In genomic region chr11:78534516-78534915, GRCm38 (mm10) we compare ENCODE assay signal across 7 mouse cellular contexts. TPM values are rescaled to one million over a fixed set of nuclear protein-coding genes. Genes with fewer than 3 reads are reported as not detected.
DNase-seq lines count a peak whose midpoint lies in the region; ATAC-seq and TF ChIP-seq lines count a peak whose summit lies in the region.

No protein-coding gene starts in this region.

- peak overlapping the region; percentile 70 for H3K4me2 ChIP-seq in lung, postnatal 0 days (replicated peaks; ENCODE audit: low read depth, low read length)
- peak overlapping the region; percentile 71 for H3K4me2 ChIP-seq in forebrain, embryonic 15.5 days (replicated peaks)
- H3K4me2 ChIP-seq in liver, embryonic 14.5 days (ENCODE audit: low read depth) = peak overlapping the region; percentile 97

- peak; percentile 43 for TF ChIP-seq CTCF in lung, postnatal 0 days (IDR thresholded peaks at IDR 0.05)
- no peak for TF ChIP-seq CTCF in liver, embryonic 14.5 days (IDR thresholded peaks at IDR 0.05; ENCODE audit: low read depth)

- DNase-seq in lung, postnatal 0 days (ENCODE audit: low spot score) = peak; percentile 43
- DNase-seq in lung, postnatal 4 days = no peak
- DNase-seq in liver, embryonic 14.5 days (ENCODE audit: low read depth in 3 of 3, low spot score in 3 of 3) = no peak
- no peak for DNase-seq in urinary bladder, postnatal 36 days (ENCODE audit: low spot score in 2 of 2)

- H3K27ac ChIP-seq in lung, postnatal 0 days (ENCODE audit: low read length) = peak overlapping the region; percentile 98
- H3K27ac ChIP-seq in forebrain, embryonic 15.5 days (replicated peaks) = 0 out of 2 replicates have a peak overlapping the region, but pooled peaks have one; percentile 92
- no peak overlapping the region for H3K27ac ChIP-seq in liver, embryonic 14.5 days

- H3K4me3 ChIP-seq in lung, postnatal 0 days (ENCODE audit: low read depth, low read length) = peak overlapping the region; percentile 79
- peak overlapping the region; percentile 55; the same call in 1 of the 2 replicates for H3K4me3 ChIP-seq in forebrain, embryonic 15.5 days
- H3K4me3 ChIP-seq in liver, embryonic 14.5 days (ENCODE audit: insufficient read depth in 1 of 2, low read depth in 2 of 2, low read length in 2 of 2) = no peak overlapping the region

- 54% methylated on average over 4 of the region's 4 CpGs for WGBS in lung, postnatal 0 days
- 84% methylated on average over 4 of the region's 4 CpGs for WGBS in forebrain, embryonic 15.5 days
- WGBS in liver, embryonic 14.5 days (ENCODE audit: insufficient replicate concordance) = 64% methylated on average over 4 of the region's 4 CpGs

- no peaks in the 10 kb centered on the region; the same call in 1 of the 2 replicates for H3K36me3 ChIP-seq in lung, postnatal 0 days (ENCODE audit: insufficient read depth, low read length)
- peaks cover 18% of the 10 kb centered on the region for H3K36me3 ChIP-seq in forebrain, embryonic 15.5 days
- peaks cover 8% of the 10 kb centered on the region for H3K36me3 ChIP-seq in liver, embryonic 14.5 days (replicated peaks; ENCODE audit: control insufficient read depth, insufficient read depth, low read depth)

- TF ChIP-seq EP300 in lung, postnatal 0 days (IDR thresholded peaks at IDR 0.05) = no peak
- TF ChIP-seq EP300 in liver, embryonic 14.5 days (IDR thresholded peaks at IDR 0.05; ENCODE audit: low read depth) = no peak

- ATAC-seq in lung, postnatal 0 days = no peak
- no peak for ATAC-seq in forebrain, embryonic 15.5 days (replicated peaks)
- ATAC-seq in liver, embryonic 14.5 days (ENCODE audit: insufficient read depth) = no peak
- ATAC-seq in cerebellum, adult (ENCODE audit: insufficient number of reproducible peaks, low FRiP score, low TSS enrichment) = no peak
- no peak for ATAC-seq in megakaryocyte progenitor cell, adult 5-6 weeks (replicated peaks; ENCODE audit: poor library complexity)

- peaks cover 4% of the 10 kb centered on the region; the same call in 1 of the 2 replicates for H3K4me1 ChIP-seq in lung, postnatal 0 days (ENCODE audit: insufficient read depth, low read depth, low read length)
- H3K4me1 ChIP-seq in forebrain, embryonic 15.5 days = peaks cover 27% of the 10 kb centered on the region
- peaks cover 13 to 18% of the 10 kb centered on the region in 2 experiments for H3K4me1 ChIP-seq in liver, embryonic 14.5 days (replicated peaks; ENCODE audit: control insufficient read depth in 2 of 2, insufficient read depth in 2 of 2, low read length in 1 of 2)

- H3K9me3 ChIP-seq in lung, postnatal 0 days (ENCODE audit: low read length) = no peaks in the 10 kb centered on the region
- no peaks in the 10 kb centered on the region for H3K9me3 ChIP-seq in forebrain, embryonic 15.5 days
- H3K9me3 ChIP-seq in liver, embryonic 14.5 days (ENCODE audit: control insufficient read depth, low read length) = no peaks in the 10 kb centered on the region

- no peak overlapping the region for H3K9ac ChIP-seq in lung, postnatal 0 days (replicated peaks; ENCODE audit: low read depth)
- no peak overlapping the region for H3K9ac ChIP-seq in forebrain, embryonic 15.5 days (replicated peaks)
- no peak overlapping the region for H3K9ac ChIP-seq in liver, embryonic 14.5 days (replicated peaks)

- no peaks in the 10 kb centered on the region for H3K27me3 ChIP-seq in lung, postnatal 0 days (replicated peaks; ENCODE audit: insufficient read depth, low read length)
- no peaks in the 10 kb centered on the region for H3K27me3 ChIP-seq in forebrain, embryonic 15.5 days
- no peaks in the 10 kb centered on the region for H3K27me3 ChIP-seq in liver, embryonic 14.5 days (ENCODE audit: control insufficient read depth, insufficient read depth, low read length)

RNA-seq across cellular contexts. Expression of gene Tnfaip1, which starts 1.6 kb away (rescaled TPM):
- 93.3 and 96.6 TPM in 2 replicates for polyA plus RNA-seq in lung, postnatal 0 days (2015; fragmentation: Nextera tagmentation; extraction: Ambion mirVana)
- polyA plus RNA-seq in forebrain, embryonic 15.5 days (2015; fragmentation: Nextera tagmentation; extraction: Ambion mirVana) = 66.8 and 67.1 TPM in 2 replicates
- 6.3 and 6.7 TPM in 2 replicates for polyA plus RNA-seq in liver, embryonic 14.5 days (2012; rRNA removed)
- polyA plus RNA-seq in liver, embryonic 14.5 days (2014; fragmentation: Nextera tagmentation; extraction: Ambion mirVana) = 12.6 and 13.2 TPM in 2 replicates
- 8.9 and 9.3 TPM in 2 replicates for total RNA-seq in megakaryocyte progenitor cell, adult 5-6 weeks (2015)
- 4.2 and 5.5 TPM in 2 replicates for total RNA-seq in megakaryocyte progenitor cell, adult 5-6 weeks (2017)

RNA-seq across cellular contexts. Expression of gene Ift20, which starts 1.6 kb away (rescaled TPM):
- 216 and 222 TPM in 2 replicates for polyA plus RNA-seq in lung, postnatal 0 days (2015; fragmentation: Nextera tagmentation; extraction: Ambion mirVana)
- polyA plus RNA-seq in forebrain, embryonic 15.5 days (2015; fragmentation: Nextera tagmentation; extraction: Ambion mirVana) = 112 and 113 TPM in 2 replicates
- 29.2 and 41.7 TPM in 2 replicates for polyA plus RNA-seq in liver, embryonic 14.5 days (2012; rRNA removed)
- 73.9 and 77.8 TPM in 2 replicates for polyA plus RNA-seq in liver, embryonic 14.5 days (2014; fragmentation: Nextera tagmentation; extraction: Ambion mirVana)
- total RNA-seq in megakaryocyte progenitor cell, adult 5-6 weeks (2015) = 112 and 130 TPM in 2 replicates
- 158 and 160 TPM in 2 replicates for total RNA-seq in megakaryocyte progenitor cell, adult 5-6 weeks (2017)

RNA-seq across cellular contexts. Expression of gene Tmem97, which starts 16.1 kb away (rescaled TPM):
- polyA plus RNA-seq in lung, postnatal 0 days (2015; fragmentation: Nextera tagmentation; extraction: Ambion mirVana) = 36.0 and 46.0 TPM in 2 replicates
- polyA plus RNA-seq in forebrain, embryonic 15.5 days (2015; fragmentation: Nextera tagmentation; extraction: Ambion mirVana) = 30.4 and 35.2 TPM in 2 replicates
- polyA plus RNA-seq in liver, embryonic 14.5 days (2012; rRNA removed) = 34.2 and 42.3 TPM in 2 replicates
- polyA plus RNA-seq in liver, embryonic 14.5 days (2014; fragmentation: Nextera tagmentation; extraction: Ambion mirVana) = 99.5 and 116 TPM in 2 replicates
- 102 and 108 TPM in 2 replicates for total RNA-seq in megakaryocyte progenitor cell, adult 5-6 weeks (2015)
- total RNA-seq in megakaryocyte progenitor cell, adult 5-6 weeks (2017) = 77.5 and 77.9 TPM in 2 replicates

RNA-seq across cellular contexts. Expression of gene Poldip2, which starts 22.5 kb away (rescaled TPM):
- 105 and 111 TPM in 2 replicates for polyA plus RNA-seq in lung, postnatal 0 days (2015; fragmentation: Nextera tagmentation; extraction: Ambion mirVana)
- 205 and 217 TPM in 2 replicates for polyA plus RNA-seq in forebrain, embryonic 15.5 days (2015; fragmentation: Nextera tagmentation; extraction: Ambion mirVana)
- 24.1 and 28.2 TPM in 2 replicates for polyA plus RNA-seq in liver, embryonic 14.5 days (2012; rRNA removed)
- 55.6 and 57.2 TPM in 2 replicates for polyA plus RNA-seq in liver, embryonic 14.5 days (2014; fragmentation: Nextera tagmentation; extraction: Ambion mirVana)
- 57.5 and 59.2 TPM in 2 replicates for total RNA-seq in megakaryocyte progenitor cell, adult 5-6 weeks (2015)
- 59.2 and 77.8 TPM in 2 replicates for total RNA-seq in megakaryocyte progenitor cell, adult 5-6 weeks (2017)

RNA-seq across cellular contexts. Expression of gene Tmem199, which starts 22.5 kb away (rescaled TPM):
- 32.3 and 32.4 TPM in 2 replicates for polyA plus RNA-seq in lung, postnatal 0 days (2015; fragmentation: Nextera tagmentation; extraction: Ambion mirVana)
- polyA plus RNA-seq in forebrain, embryonic 15.5 days (2015; fragmentation: Nextera tagmentation; extraction: Ambion mirVana) = 86.1 and 86.7 TPM in 2 replicates
- polyA plus RNA-seq in liver, embryonic 14.5 days (2012; rRNA removed) = 10.6 and 14.5 TPM in 2 replicates
- polyA plus RNA-seq in liver, embryonic 14.5 days (2014; fragmentation: Nextera tagmentation; extraction: Ambion mirVana) = 20.6 and 22.1 TPM in 2 replicates
- total RNA-seq in megakaryocyte progenitor cell, adult 5-6 weeks (2015) = 20.9 and 26.7 TPM in 2 replicates
- total RNA-seq in megakaryocyte progenitor cell, adult 5-6 weeks (2017) = 27.5 and 34.4 TPM in 2 replicates

Comparison
In these comparisons a context has a peak if more than half of its experiments do, and no peak if none do; other contexts are left out.
1. H3K4me3 ChIP-seq: peak in lung, postnatal 0 days (single experiment) and forebrain, embryonic 15.5 days (single experiment); none in liver, embryonic 14.5 days (0 of 2).
2. Peak in every context shown above with its lines, with median percentiles within 50 percentile points of each other: H3K4me2 ChIP-seq.